Mouse (Mus musculus) gastrocnemius, postnatal 36 days (tissue): ENCODE measurements around the gene Prdm1. TPM values are rescaled to one million over a fixed set of nuclear protein-coding genes. Genes with fewer than 3 reads are reported as not detected.

Experiments
- DNase-seq, 2 experiments: peaks; one replicate each; pipeline ENCODE4 v3.0.0; 2022
- intact Hi-C: fragments of 180-260 bp; cut with DNase I; formaldehyde crosslinking; loops from one replicate; pipeline ENCODE4 v1.15.1; 2025
- total RNA-seq, 2 experiments: library from RNA; stranded (reverse); gene quantifications; 2 replicates each; pipeline ENCODE4 v1.2.3; 2021

The Prdm1 gene
- total RNA-seq, 2 experiments from 2014 or later, result 0.35 to 0.38 TPM

DNA sequence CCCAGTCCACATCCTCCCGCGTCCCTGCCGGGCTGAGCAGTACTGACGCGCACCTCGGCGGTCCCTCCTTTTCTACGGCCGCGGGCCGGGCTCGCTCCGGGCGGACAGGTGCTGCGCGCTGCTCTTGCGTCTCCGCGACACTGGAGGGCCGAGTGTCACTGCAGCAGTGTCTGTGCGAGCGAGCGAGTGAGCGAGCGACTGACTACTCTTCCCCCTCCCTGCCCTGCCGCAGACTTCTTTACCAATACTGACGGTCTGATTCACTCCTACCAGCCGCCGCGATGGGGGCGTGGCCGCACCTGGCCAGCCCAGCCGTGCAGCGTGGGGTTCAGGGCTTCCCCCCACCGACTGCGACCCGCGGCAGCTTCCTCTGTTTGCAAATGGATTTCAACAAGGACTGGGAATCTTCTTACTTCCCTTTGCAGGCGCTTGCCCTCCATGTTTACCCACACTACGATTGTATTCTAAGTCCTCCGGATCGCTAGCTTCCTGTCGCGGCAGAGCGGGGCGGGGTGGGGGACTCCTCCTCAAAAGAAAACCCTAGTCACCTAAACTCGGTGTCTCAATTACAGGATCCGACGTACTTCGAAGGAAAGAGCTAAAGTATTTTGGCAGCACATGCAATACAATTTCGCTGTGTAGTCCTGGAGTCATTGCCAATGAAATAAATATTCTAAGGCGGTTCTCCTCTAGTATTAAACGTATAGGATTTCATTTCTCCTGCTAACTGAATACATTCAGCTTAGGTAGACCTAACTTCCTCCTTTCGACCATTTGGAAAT lies 69.6 kb downstream of the Prdm1 start:
- intact Hi-C loops, result loop anchor here (5.0 to 10.0 kb wide), 4 partner anchors 134 to 589 kb away; no protein-coding TSS in a partner anchor
- DNase-seq, result peak; percentile 25 to 51

DNA sequence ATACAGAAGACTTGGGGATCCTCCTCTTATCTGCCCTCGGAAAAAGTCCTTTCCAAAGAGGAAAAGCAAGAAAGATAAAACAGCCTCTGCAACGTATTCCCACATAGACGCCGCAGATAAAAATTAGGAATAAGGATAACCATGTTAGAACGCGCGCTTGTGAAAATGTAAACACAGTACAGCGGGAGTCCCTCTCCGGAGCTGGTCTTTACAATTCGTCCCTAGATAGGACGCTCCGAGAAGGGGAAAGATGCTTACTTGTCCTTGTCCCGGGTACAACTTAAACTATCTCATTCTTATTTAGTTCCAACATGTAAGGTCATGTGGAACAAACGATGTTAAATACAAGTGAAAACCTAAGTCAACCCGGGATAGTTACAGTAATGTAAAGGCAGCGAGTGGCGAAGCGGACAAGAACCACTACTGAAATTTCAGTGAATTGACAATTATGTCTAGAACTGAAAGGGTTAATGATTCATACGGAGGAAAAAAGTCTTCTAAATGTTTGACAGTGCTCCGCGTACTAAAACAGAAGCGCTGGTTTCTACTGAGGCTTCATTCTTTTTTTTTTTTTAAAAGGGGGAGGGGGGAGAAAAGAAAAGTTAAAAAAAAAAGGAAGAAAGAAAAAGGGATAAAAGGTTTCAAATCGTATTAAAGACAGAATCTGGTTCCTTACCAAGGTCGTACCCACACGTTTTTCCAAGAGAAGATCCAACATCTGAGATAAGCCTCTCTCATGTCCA lies 70.3 kb downstream of the Prdm1 start:
- intact Hi-C loops, result loop anchor here (5.0 to 10.0 kb wide), 4 partner anchors 133 to 589 kb away; no protein-coding TSS in a partner anchor
- no peak for DNase-seq

DNA sequence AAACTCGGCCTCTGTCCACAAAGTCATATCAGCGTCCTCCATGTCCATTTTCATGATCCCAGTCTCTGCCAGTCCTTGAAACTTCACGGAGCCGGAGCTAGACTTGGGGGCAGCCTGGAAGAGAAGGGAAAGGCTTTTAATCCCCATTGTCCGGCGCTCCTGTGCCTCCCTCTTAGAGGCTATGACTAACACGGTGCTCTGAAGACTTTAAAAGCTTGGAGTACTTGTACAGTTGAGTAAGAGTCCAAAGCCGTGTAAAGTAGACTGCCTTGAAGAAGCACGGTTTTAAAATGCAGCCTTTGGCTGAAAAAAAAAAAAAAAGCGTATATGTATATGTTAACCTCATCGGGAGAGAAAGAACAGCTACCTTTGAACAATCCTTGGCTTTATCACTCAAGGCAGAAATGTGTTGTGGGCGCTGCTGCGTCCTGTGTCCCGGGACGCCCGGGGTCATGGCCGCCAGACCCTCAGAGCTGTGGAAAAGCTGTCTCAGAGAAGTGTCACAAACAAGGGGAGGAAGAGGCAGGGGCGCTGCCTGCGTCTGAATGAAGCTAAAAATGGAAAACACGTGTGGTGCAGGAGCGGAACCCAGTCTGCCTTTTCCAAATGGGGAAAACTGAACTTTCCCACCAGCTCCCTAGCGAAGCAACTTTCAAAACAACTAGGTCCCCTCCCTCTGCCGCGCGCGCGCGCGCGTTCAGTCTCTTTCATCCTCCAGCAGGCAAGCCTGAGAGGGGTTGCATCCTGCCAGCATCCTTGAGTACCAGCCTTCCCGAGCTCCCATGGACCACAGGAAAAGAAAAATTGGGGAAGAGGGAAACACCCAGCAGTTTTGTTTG lies 71.3 kb downstream of the Prdm1 start:
- intact Hi-C loops, result loop anchor here (5.0 to 10.0 kb wide), 4 partner anchors 132 to 590 kb away; no protein-coding TSS in a partner anchor
- peak in 1 of 2 experiments; percentile 27 for DNase-seq

DNA sequence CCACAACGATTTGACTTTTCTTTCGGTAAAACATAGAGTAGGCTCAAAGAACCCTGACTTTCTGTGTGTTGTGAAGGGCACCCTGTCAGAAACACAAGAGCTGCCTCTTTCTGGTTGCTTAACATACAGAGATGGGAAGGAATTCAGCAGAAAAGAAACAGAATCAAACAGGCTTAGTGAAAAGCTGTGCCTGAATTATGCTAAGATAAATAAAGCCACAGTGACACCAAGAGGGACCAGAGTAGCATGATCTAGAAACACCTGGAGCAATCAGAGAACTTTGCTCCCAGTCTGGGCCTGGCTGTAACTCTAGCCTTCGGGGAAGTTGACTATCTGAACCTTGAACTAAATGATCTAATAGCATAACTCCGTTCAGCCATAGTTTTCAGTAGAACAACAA lies 73.5 kb downstream of the Prdm1 start:
- DNase-seq, result no peak
- intact Hi-C loops, result loop anchor here (5.0 to 10.0 kb wide), 4 partner anchors 130 to 593 kb away; no protein-coding TSS in a partner anchor

DNA sequence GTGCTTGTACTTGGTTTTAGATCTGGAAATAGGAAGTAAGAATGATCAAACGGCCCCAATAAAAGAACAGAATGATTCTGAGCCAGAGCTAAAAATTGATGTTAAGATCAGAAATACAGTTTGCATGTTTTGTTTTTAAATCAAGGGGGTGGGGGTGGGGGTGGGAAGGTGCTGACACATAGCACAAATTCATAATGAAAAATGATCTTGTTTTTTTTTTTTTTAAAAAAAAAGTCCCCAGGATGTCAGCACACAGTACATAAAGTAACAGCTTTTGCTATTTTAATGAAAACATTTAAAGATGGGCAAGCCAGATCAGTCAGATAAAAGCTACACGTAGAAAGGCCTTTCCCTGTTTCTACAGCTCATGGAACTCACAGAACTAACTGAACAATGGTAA lies 74.2 kb downstream of the Prdm1 start:
- DNase-seq, result no peak
- intact Hi-C loops, result loop anchor here (10.0 kb wide), 2 partner anchors 129 to 551 kb away; no protein-coding TSS in a partner anchor

DNA sequence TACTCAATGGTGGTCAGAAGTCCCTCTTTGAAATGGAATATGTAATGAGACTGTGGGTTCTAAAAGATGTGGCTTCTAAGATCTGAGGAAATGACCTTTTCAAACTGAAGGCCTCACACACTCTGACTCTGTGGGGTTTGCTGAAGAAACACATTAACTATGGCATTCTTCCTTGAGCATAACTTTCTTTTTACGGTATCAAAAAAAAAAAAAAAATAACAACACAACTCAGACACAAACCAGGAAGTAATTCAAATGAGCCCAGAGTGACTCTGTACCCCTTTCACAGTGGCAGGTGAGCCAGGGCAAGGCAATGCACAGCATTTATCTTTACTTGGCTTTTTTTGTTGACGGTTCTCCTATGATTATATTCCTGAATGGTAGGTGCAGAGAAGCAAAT lies 77.5 kb downstream of the Prdm1 start:
- no peak for DNase-seq
- intact Hi-C loops, result loop anchor here (10.0 kb wide), 2 partner anchors 126 to 554 kb away; no protein-coding TSS in a partner anchor

DNA sequence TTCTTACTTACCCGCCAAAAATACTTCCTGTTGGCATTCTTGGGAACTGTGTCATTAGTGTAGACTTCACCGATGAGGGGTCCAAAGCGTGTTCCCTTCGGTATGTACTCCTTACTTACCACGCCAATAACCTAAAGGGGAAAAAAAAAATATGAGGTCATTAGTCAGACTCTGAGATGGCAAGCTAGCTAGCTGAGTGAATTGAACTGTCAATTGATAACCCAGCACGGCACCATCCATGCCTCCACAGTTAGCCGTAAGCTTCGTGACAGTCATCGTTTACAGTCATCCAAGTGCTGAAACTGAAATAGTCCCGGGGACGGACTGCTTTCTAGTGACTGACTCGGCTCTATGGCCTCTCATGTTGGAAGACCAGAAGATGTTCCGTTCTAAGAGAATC lies 78.2 kb downstream of the Prdm1 start:
- DNase-seq, result no peak
- intact Hi-C loops, result loop anchor here (10.0 kb wide), 2 partner anchors 125 to 555 kb away; no protein-coding TSS in a partner anchor

DNA sequence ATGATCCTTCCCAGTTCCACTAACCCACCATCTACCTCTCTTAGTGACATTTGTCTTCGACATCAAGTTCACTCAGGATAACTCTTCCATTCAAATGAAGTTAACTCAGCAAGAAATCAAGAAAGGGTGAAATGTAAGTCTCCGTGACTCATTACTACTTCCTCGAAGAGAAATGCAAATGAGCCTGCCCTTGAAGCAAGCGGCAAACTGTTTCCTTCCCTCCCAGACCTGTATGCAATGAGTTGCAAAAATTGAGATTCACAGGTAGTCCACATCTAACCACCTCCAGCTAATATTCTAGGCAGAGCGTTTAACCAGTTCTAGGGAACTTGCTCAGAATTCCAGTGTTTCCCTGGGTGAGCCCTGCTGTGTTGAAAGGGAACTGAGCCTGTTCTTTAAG lies 78.6 kb downstream of the Prdm1 start:
- intact Hi-C loops, result loop anchor here (10.0 kb wide), 2 partner anchors 125 to 555 kb away; no protein-coding TSS in a partner anchor
- DNase-seq, result no peak

DNA sequence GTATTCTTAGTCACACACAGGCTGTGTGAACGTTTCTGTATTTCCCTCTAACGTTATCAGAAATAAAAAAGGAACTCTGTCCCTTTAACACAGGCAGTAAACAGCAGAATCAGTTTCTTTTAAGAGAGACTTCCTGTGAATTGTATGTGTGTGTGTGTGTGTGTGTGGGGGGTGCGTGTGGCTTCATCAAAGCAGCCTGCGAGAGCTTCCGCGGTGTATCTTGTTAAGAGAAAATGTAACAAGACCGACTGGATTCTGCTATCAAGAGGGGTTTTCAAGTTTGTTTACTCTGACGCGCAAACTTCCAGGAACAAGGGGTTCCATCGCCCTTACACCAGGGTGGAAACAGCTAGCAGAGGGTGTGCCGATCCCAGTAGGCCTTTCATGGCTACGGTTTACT lies 80.1 kb downstream of the Prdm1 start:
- no peak for DNase-seq
- intact Hi-C loops, result no loop called here

DNA sequence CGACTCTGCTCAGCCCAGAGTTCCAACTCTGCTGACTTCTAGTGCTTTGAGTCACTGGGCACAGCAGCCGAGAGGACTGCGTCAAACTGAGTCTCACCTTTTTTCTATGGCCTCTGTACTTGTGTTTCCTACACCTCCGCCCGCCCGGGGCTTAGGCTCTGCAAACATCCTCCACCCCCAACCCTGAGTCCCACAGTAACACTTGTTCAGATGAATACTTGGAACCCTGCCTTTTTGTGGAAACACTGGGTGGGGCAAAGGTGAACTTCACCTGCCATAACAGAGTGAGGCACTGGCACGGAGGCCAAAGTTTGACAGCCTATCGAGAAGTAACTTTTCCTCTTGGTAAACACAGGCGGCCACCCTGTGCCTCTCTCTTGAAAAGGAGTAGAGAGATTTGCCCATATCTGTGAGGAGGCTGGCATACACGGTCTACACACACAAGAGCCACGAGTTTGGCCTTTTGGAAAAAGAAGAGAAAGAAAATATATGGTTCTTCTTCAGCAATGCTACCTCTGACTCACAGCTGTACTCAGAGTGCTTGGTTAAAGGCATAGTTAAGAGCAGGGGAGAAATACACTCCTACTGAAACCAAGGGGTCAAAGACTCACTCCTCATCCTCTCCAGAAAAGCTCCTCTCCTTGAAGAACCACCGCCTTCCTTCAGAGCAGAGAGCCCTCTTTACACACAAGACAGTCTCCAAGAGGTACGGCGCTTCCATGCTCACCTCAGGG lies 80.7 kb downstream of the Prdm1 start:
- intact Hi-C loops, result no loop called here
- DNase-seq, result no peak

DNA sequence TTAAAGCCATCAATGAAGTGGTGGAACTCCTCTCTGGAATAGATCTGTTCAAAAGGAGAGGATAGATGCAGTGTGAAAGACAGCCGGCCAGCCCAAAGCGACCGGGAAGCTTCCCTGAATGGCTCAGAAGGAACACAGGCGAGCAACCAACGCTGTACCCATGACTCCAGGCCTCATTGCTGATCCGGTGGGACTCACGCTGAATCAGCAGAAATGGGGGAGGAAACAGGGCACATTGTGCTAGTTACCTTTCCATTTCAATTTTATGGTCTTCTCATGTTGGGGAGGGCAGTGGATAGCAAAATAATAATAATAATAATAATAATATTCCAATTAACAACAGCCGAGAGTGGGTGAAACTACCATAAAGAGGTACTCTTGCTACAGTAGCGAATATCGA lies 81.3 kb downstream of the Prdm1 start:
- intact Hi-C loops, result no loop called here
- no peak for DNase-seq

DNA sequence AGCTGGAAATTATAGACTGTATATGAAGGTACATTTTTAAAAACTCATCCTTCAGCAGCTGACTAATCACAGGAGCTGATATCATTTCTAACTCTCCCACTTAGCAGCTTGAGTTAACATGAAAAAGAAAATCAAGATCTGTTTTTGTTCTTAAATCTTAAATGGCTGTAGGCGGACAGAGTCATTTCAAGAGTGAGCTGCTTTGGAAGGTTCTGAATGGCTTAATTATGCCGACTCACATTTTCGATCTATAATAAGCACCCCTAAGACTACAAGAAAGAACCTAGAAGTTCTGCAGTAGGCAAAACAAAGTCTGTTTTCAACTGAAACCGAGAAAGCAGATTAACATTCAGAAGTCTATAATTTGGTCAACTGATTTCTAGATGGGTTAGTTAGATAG lies 83.9 kb downstream of the Prdm1 start:
- DNase-seq, result no peak
- intact Hi-C loops, result no loop called here

DNA sequence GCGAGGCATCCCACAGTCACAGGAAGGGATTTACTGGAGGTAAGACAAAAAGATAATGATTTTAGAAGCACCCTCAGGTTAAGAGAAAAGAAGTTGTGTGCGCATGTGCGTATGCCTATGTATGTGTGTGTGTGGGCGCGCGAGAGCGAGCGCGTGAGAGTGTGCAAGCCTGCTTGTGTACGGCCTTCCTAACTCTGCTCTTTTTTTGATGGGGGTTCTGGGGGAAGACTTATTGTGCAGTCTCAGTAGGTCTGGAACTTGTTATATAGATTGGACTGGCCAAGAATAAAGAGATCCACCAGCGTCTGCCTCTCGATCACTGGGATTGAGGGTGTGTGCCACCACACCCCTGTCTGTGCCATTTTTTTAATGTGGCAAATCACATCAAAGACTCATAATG lies 84.6 kb downstream of the Prdm1 start:
- intact Hi-C loops, result no loop called here
- no peak for DNase-seq

DNA sequence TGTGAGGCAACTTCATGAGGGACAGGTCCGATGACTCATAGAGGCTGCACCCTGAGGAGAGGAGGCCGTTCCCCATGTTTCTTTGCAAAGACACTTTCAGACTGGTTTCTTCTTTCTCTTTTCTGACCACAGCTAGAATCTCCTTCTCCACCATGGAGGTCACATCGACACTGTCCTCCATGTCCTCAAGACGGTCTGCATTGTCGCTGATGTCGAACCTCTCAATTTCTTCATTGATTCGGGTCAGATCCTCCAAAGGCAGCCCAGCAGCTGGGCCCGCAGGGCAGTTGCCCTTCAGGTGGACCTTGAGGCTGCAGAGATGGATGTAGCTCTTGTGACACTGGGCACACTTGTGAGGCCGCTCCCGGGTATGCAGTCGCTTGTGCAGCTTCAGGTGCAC lies 88.6 kb downstream of the Prdm1 start:
- no peak for DNase-seq
- intact Hi-C loops, result no loop called here

DNA sequence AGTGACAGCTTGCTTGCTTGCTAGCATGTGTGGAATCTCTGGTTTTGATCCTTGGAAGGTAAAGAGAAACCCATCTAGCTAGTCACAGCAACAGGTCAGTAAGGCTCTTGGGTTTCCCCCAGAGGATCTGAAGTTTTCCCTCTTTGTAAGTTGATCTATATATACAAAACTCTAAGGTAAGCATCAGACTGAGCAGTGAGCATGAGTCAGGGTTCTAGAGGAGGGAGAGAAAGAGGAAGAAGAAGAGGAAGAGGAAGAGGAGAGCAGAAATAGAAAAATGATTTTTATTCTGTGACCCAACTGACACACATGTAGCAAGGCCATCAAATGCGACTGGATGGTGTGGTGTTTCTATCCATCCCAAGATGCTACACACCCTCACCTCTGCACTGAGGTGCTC lies 90.7 kb downstream of the Prdm1 start:
- DNase-seq, result no peak
- intact Hi-C loops, result no loop called here

DNA sequence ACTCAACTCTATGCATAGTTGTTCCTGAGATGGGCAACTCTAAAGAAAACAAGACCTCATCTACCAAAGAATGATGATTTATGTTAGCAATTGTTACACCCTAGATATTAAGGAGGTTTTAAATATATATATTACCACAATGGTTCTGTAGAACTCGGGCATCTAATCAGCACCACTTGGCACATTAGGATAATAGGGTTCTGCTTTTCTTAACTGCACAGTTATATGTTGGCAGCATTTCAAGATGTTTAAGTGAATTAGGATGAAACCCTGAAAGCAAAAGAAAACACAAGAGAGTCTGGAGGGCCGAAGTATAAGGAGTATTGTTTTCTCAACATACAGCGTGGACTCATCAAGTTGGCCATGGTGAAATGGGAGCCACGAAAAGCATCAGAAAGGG lies 92.3 kb downstream of the Prdm1 start:
- intact Hi-C loops, result no loop called here
- DNase-seq, result no peak

DNA sequence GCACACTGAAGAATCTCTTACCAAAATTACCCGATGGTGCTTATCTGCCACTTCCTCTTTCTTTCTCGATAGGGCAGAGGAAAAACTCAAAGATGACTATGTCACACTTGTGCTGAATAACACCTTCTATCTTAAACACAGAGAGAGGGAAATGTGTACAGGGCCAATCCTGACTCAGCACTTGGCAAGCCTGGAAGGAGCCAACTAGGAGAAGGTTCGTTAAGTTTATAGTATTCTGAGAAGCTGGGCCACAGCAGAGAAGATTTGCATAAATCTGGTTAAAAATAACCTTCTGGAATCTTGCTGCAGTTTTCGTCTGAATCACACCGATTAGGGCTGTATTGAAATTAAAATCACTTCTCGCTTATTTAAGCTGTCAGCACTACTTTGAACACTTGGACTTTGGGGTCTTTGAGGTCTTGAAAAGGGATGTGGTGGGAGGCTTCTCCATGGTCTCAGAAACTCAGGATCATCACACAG lies 93.6 kb downstream of the Prdm1 start:
- intact Hi-C loops, result no loop called here

DNA sequence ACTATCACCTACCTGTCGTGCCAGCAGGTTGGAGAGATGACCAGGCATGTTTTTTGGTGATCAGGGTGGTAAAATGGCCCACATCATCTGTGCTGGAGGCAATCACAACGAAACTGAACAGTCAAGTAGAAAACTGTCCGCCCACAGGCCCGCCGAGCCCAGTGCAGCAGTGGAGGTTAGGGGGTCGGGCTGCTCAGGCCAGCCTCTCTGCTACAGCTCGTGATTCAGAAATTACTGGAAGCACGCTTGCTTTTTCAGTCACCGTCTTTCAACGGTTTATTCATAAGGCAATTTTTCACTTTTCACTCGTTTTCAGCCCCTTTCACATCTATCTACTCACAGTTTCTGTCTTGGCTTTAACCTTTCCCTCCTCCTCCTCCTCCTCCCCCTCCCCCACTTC lies 96.1 kb downstream of the Prdm1 start:
- DNase-seq, result no peak
- intact Hi-C loops, result no loop called here

More for the DNA sequence above, 93.6 kb downstream of the Prdm1 start:
- DNase-seq, result no peak

DNA sequence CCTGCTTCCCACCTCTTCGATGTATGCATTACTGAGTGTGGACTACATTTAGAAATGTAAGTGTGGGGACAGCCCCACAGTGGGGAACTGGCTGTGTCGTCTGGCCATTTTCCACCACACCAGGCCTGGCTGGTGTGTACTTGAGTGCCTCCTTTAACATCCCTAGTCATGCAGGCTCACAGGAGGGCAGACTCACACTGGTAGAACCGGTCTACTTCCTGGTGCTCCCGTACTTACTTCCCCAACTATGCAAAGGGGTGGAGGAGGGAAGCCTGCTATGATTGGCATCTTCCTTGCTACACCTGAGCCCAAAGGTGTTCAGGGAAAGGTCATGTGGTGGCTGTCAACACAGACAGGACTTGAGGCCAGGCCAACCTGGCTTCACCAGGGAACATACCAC lies 96.6 kb downstream of the Prdm1 start:
- no peak for DNase-seq
- intact Hi-C loops, result no loop called here
